Mouse (Mus musculus): ENCODE data around the gene Chst8. TPM values are rescaled to one million over a fixed set of nuclear protein-coding genes. Genes with fewer than 3 reads are reported as not detected.

Chst8 gene
- polyA plus RNA-seq, 1 experiment from 2014 or later = 2.6 TPM

- Histone ChIP-seq H3K4me1 (peaks cover 46% of the 10 kb centered on the region), H3K9me3 (replicated peaks) (no peaks in the 10 kb centered on the region), H3K4me3 (peak overlapping the region; percentile 36), H3K27me3 (ENCODE audit: low read depth, poor library complexity, severe bottlenecking) (peaks cover 17% of the 10 kb centered on the region; the same call in 1 of the 2 replicates), H3K27ac (peak overlapping the region; percentile 78; the same call in 1 of the 2 replicates), H3K36me3 (no peaks in the 10 kb centered on the region)
- WGBS = 9% methylated on average over 12 of the region's 12 CpGs
- DNase-seq (ENCODE audit: low spot score) = peak; percentile 57
Measured at GRCm38 (mm10) chr7:34798039-34798438, 14.5 kb downstream of the Chst8 start.

- no peak for DNase-seq (ENCODE audit: low spot score)
- 80% methylated on average over 7 of the region's 7 CpGs for WGBS
- no peaks in the 10 kb centered on the region for H3K36me3 ChIP-seq
Measured at GRCm38 (mm10) chr7:34790459-34790858, 22.1 kb downstream of the Chst8 start.

GRCm38 (mm10) chr7:34787171-34787570 is 25.3 kb downstream of the Chst8 start:
- peaks cover 19% of the 10 kb centered on the region for H3K4me1 ChIP-seq
- H3K4me3 ChIP-seq = no peak overlapping the region
- no peaks in the 10 kb centered on the region for H3K9me3 ChIP-seq (replicated peaks)
- H3K27ac ChIP-seq = no peak overlapping the region
- DNase-seq (ENCODE audit: low spot score) = no peak
- H3K27me3 ChIP-seq (ENCODE audit: low read depth, poor library complexity, severe bottlenecking) = no peaks in the 10 kb centered on the region
- no peaks in the 10 kb centered on the region for H3K36me3 ChIP-seq

More at GRCm38 (mm10) chr7:34790459-34790858, 22.1 kb downstream of the Chst8 start:
- no peak overlapping the region for H3K4me3 ChIP-seq
- H3K27ac ChIP-seq = no peak overlapping the region
- H3K9me3 ChIP-seq (replicated peaks) = no peaks in the 10 kb centered on the region
- H3K4me1 ChIP-seq = peaks cover 5% of the 10 kb centered on the region
- 0 out of 2 replicates have a peak, but pooled peaks cover 4% of the 10 kb centered on the region for H3K27me3 ChIP-seq (ENCODE audit: low read depth, poor library complexity, severe bottlenecking)

GRCm38 (mm10) chr7:34785052-34785451 is 27.5 kb downstream of the Chst8 start:
- DNase-seq (ENCODE audit: low spot score) = no peak
- Histone ChIP-seq H3K4me1 (peaks cover 19% of the 10 kb centered on the region), H3K27ac (no peak overlapping the region), H3K9me3 (replicated peaks) (no peaks in the 10 kb centered on the region), H3K36me3 (no peaks in the 10 kb centered on the region), H3K27me3 (ENCODE audit: low read depth, poor library complexity, severe bottlenecking) (no peaks in the 10 kb centered on the region), H3K4me3 (no peak overlapping the region)
- 66% methylated on average over 6 of the region's 6 CpGs for WGBS

- no peak for DNase-seq (ENCODE audit: low spot score)
Measured at GRCm38 (mm10) chr7:34784469-34784868, 28.0 kb downstream of the Chst8 start.

GRCm38 (mm10) chr7:34781988-34782387 is 30.5 kb downstream of the Chst8 start:
- Histone ChIP-seq H3K4me1 (peaks cover 31% of the 10 kb centered on the region), H3K4me3 (no peak overlapping the region), H3K27me3 (ENCODE audit: low read depth, poor library complexity, severe bottlenecking) (peaks cover 7% of the 10 kb centered on the region; the same call in 1 of the 2 replicates), H3K27ac (no peak overlapping the region), H3K9me3 (replicated peaks) (no peaks in the 10 kb centered on the region), H3K36me3 (no peaks in the 10 kb centered on the region)
- DNase-seq (ENCODE audit: low spot score) = no peak

More at GRCm38 (mm10) chr7:34784469-34784868, 28.0 kb downstream of the Chst8 start:
- H3K27ac ChIP-seq = no peak overlapping the region
- peaks cover 19% of the 10 kb centered on the region for H3K4me1 ChIP-seq
- 80% methylated on average over 9 of the region's 9 CpGs for WGBS
- no peaks in the 10 kb centered on the region for H3K36me3 ChIP-seq
- no peaks in the 10 kb centered on the region for H3K27me3 ChIP-seq (ENCODE audit: low read depth, poor library complexity, severe bottlenecking)
- H3K4me3 ChIP-seq = no peak overlapping the region
- H3K9me3 ChIP-seq (replicated peaks) = no peaks in the 10 kb centered on the region

- no peaks in the 10 kb centered on the region for H3K9me3 ChIP-seq (replicated peaks)
- no peaks in the 10 kb centered on the region for H3K36me3 ChIP-seq
- peaks cover 7% of the 10 kb centered on the region; the same call in 1 of the 2 replicates for H3K27me3 ChIP-seq (ENCODE audit: low read depth, poor library complexity, severe bottlenecking)
- peaks cover 31% of the 10 kb centered on the region for H3K4me1 ChIP-seq
- DNase-seq (ENCODE audit: low spot score) = no peak
- WGBS = 97% methylated on average over 2 of the region's 2 CpGs
- H3K27ac ChIP-seq = no peak overlapping the region
- H3K4me3 ChIP-seq = no peak overlapping the region
Measured at GRCm38 (mm10) chr7:34781217-34781616, 31.3 kb downstream of the Chst8 start.

GRCm38 (mm10) chr7:34778426-34778825 is 34.1 kb downstream of the Chst8 start:
- H3K9me3 ChIP-seq (replicated peaks) = no peaks in the 10 kb centered on the region
- peaks cover 7% of the 10 kb centered on the region; the same call in 1 of the 2 replicates for H3K27me3 ChIP-seq (ENCODE audit: low read depth, poor library complexity, severe bottlenecking)
- 32% methylated on average over 9 of the region's 9 CpGs for WGBS
- H3K4me3 ChIP-seq = no peak overlapping the region
- H3K27ac ChIP-seq = no peak overlapping the region
- H3K36me3 ChIP-seq = no peaks in the 10 kb centered on the region
- DNase-seq (ENCODE audit: low spot score) = no peak
- peaks cover 33% of the 10 kb centered on the region for H3K4me1 ChIP-seq

GRCm38 (mm10) chr7:34775659-34776058 is 36.9 kb downstream of the Chst8 start:
- peaks cover 37% of the 10 kb centered on the region for H3K4me1 ChIP-seq
- no peak overlapping the region for H3K4me3 ChIP-seq
- H3K9me3 ChIP-seq (replicated peaks) = no peaks in the 10 kb centered on the region
- no peaks in the 10 kb centered on the region for H3K36me3 ChIP-seq
- H3K27ac ChIP-seq = no peak overlapping the region
- H3K27me3 ChIP-seq (ENCODE audit: low read depth, poor library complexity, severe bottlenecking) = peaks cover 7% of the 10 kb centered on the region; the same call in 1 of the 2 replicates
- DNase-seq (ENCODE audit: low spot score) = no peak
- 83% methylated on average over 12 of the region's 12 CpGs for WGBS

GRCm38 (mm10) chr7:34774947-34775346 is 37.6 kb downstream of the Chst8 start:
- H3K36me3 ChIP-seq = no peaks in the 10 kb centered on the region
- H3K9me3 ChIP-seq (replicated peaks) = no peaks in the 10 kb centered on the region
- 78% methylated on average over 4 of the region's 4 CpGs for whole genome bisulfite sequencing
- H3K27ac ChIP-seq = no peak overlapping the region
- no peak for DNase-seq (ENCODE audit: low spot score)
- peaks cover 37% of the 10 kb centered on the region for H3K4me1 ChIP-seq
- no peak overlapping the region for H3K4me3 ChIP-seq
- H3K27me3 ChIP-seq (ENCODE audit: low read depth, poor library complexity, severe bottlenecking) = peaks cover 7% of the 10 kb centered on the region; the same call in 1 of the 2 replicates

GRCm38 (mm10) chr7:34774020-34774419 is 38.5 kb downstream of the Chst8 start:
- no peaks in the 10 kb centered on the region for H3K36me3 ChIP-seq
- H3K27ac ChIP-seq = peak overlapping the region; percentile 34; the same call in 1 of the 2 replicates
- no peak for DNase-seq (ENCODE audit: low spot score)
- H3K4me1 ChIP-seq = peaks cover 37% of the 10 kb centered on the region
- no peaks in the 10 kb centered on the region for H3K9me3 ChIP-seq (replicated peaks)
- H3K4me3 ChIP-seq = peak overlapping the region; percentile 25
- peaks cover 5% of the 10 kb centered on the region; the same call in 1 of the 2 replicates for H3K27me3 ChIP-seq (ENCODE audit: low read depth, poor library complexity, severe bottlenecking)
- 15% methylated on average over 13 of the region's 13 CpGs for WGBS

- H3K4me3 ChIP-seq = no peak overlapping the region; the same call in 1 of the 2 replicates
- no peaks in the 10 kb centered on the region for H3K36me3 ChIP-seq
- no peak overlapping the region for H3K27ac ChIP-seq
- H3K9me3 ChIP-seq (replicated peaks) = no peaks in the 10 kb centered on the region
- DNase-seq (ENCODE audit: low spot score) = no peak
- 77% methylated on average over 5 of the region's 5 CpGs for WGBS
- H3K4me1 ChIP-seq = peaks cover 30% of the 10 kb centered on the region
- no peaks in the 10 kb centered on the region for H3K27me3 ChIP-seq (ENCODE audit: low read depth, poor library complexity, severe bottlenecking)
Measured at GRCm38 (mm10) chr7:34773309-34773708, 39.2 kb downstream of the Chst8 start.

GRCm38 (mm10) chr7:34769531-34769930 is 43.0 kb downstream of the Chst8 start:
- Histone ChIP-seq H3K27ac (no peak overlapping the region), H3K36me3 (no peaks in the 10 kb centered on the region), H3K27me3 (ENCODE audit: low read depth, poor library complexity, severe bottlenecking) (no peaks in the 10 kb centered on the region), H3K9me3 (replicated peaks) (no peaks in the 10 kb centered on the region), H3K4me1 (peaks cover 32% of the 10 kb centered on the region), H3K4me3 (no peak overlapping the region)
- WGBS = 85% methylated on average over 8 of the region's 8 CpGs
- no peak for DNase-seq (ENCODE audit: low spot score)
